Mouse (Mus musculus): ENCODE measurements around the gene Ccdc102a. TPM values are rescaled to one million over a fixed set of nuclear protein-coding genes. Genes with fewer than 3 reads are reported as not detected.

The Ccdc102a gene
- 0.36 to 1.1 TPM (median 0.69 TPM) in 4 replicates for total RNA-seq (2023; ENCODE audit: inconsistent age)

DNA sequence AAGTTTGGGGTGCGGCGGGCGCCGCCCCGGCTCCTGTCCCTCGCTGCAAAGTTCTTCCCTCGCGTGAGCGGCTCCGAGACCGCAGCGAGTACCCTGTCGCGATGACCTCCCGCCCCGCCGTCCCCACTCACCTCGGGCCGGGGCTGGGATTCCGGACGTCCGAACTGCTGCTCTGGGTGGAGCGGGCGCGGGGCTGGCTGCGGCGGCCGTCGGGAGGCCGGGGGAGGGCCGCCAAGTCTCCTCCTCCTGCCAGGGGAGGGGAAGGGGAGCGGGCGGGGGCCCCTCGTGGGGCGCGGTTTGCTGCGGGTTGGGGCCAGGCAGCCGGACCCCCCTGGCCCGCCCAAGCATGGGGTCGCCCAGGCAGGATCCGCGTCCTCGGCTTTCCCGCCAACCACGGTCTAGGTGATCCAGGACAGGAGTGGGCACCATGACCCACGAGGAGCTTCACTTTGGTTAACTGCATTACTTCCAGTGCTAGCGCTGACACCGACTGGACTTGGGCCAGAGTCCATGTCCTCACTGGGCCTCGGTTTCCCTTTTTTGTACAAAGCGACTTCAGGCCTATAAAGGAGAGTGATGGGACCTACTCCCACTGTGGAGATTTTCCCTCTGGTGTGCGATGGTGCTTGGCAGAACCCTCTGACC is at the start of gene Ccdc102a:
Gene Ccdc102a (minus strand): TSS at position 248 of the 645 bp plus-strand sequence.

DNA sequence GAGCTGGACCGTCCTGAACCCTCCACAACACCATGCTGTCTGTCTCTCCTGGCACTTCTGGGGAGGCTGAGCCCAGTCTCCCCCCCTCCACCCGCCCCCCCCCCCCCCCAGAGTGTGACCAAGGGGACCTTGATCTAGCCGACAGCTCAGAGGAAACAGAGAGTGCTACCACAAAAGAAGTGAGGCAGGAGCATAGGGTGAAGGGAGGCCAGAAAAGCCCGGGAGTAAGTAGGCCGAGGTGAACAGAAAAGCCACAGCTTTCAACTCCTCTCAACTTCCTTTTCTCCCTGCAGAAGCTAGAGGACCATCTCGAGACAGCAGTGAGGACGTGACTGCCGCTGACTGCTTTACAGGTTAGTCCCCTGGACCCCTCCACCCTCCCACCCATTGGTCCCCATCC is 5.5 kb upstream of the Ccdc102a start, which contains the start of gene Adgrg5:
Gene Adgrg5 (plus strand): TSS at position 290 of the 400 bp plus-strand sequence.

DNA sequence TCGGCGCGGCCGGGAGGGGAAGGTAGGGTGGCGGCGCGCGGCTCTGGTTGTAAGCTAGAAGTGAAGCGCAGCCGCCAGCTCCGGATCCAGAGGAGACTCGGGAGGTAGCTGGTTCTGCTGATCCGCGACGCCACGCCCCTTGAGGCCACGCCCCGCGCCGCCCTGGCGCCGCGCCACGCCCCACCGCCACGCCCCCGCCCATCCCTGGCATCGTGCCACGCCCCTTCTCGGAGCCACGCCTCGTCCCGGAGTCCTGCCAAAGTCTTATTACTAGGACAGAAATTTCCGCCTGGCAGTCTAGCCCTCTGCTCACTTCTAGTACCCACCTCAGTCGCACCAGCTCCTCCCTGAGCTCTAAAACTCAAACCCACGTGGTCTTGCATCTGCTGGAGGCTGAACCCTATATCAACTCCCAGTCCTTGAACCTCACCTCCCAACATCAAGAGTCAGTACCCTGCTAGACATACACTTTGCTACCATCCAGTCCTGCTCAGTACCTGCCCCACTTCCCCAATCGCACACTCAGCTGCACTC is 41.6 kb downstream of the Ccdc102a start, which contains the start of gene Dok4:
Gene Dok4 (minus strand): TSS at position 134 of the 534 bp plus-strand sequence.

DNA sequence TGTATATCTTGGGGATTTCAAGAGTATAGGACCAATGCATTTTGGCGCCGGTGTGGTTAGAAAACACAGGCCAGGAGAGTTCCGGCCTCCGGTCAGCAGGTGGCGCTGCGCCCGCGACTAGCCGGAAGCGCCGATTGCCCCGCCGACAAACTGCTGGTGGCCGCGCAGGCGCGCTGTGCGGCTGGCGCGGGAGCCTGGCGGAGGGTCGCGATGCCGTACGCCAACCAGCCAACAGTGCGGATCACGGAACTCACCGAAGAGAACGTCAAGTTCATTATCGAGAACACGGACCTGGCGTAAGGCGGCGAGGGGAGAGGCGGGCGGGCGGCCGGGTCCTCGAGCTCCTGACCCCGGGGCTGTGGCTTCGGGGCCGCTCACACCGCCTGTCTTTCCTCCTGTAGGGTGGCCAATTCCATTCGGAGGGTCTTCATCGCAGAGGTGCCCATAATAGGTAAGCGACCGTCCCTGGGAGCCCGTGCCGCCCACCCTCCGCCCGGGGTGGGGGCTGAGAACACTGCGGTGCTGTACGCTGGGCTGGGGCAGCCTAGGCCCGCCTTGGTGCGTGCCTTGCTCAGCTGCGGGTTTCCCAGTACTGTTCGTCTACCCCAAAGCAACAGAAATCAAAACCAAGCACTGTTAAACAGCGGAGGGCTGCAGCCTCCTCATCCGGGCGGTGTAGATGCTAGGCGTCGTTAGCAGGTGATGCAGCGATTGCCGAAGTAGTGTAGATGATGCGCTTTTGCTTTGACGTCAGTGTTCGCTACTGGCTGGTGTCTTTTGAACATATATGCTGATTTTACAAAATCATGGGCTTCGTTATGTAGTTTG is 60.3 kb downstream of the Ccdc102a start, which contains the start of gene Polr2c:
Gene Polr2c (plus strand): TSS at position 105 of the 828 bp plus-strand sequence.

Other genes starting within 250 kb of the Ccdc102a start
- not detected in 4 replicates for gene Pllp, start 221.8 kb downstream of the Ccdc102a start, total RNA-seq (2023; ENCODE audit: inconsistent age)
- 0.48 to 0.51 TPM in 2 of 4 replicates, not detected in the others for gene Ccl22, start 172.5 kb downstream of the Ccdc102a start, total RNA-seq (2023; ENCODE audit: inconsistent age)
- not detected in 4 replicates for gene Cx3cl1, start 146.1 kb downstream of the Ccdc102a start, total RNA-seq (2023; ENCODE audit: inconsistent age)
- not detected in 4 replicates for gene Ccl17, start 107.6 kb downstream of the Ccdc102a start, total RNA-seq (2023; ENCODE audit: inconsistent age)
- 29.0 to 34.4 TPM (median 32.9 TPM) in 4 replicates for gene Coq9, start 79.8 kb downstream of the Ccdc102a start, total RNA-seq (2023; ENCODE audit: inconsistent age)
- gene Ciapin1, start 79.7 kb downstream of the Ccdc102a start, total RNA-seq (2023; ENCODE audit: inconsistent age): 50.3 to 64.6 TPM (median 51.7 TPM) in 4 replicates
- 49.2 to 66.0 TPM (median 53.7 TPM) in 4 replicates for gene Polr2c, start 60.6 kb downstream of the Ccdc102a start, total RNA-seq (2023; ENCODE audit: inconsistent age)
- 1.6 to 3.0 TPM (median 2.3 TPM) in 4 replicates for gene Dok4, start 41.8 kb downstream of the Ccdc102a start, total RNA-seq (2023; ENCODE audit: inconsistent age)
- gene Adgrg5, start 5.6 kb upstream of the Ccdc102a start, total RNA-seq (2023; ENCODE audit: inconsistent age): 0.77 to 2.3 TPM (median 0.96 TPM) in 4 replicates
- gene Adgrg1, start 56.7 kb upstream of the Ccdc102a start, total RNA-seq (2023; ENCODE audit: inconsistent age): 3.8 to 6.7 TPM (median 6.2 TPM) in 4 replicates
- 0.42 TPM in 2 of 4 replicates, not detected in the others for gene Adgrg3, start 99.6 kb upstream of the Ccdc102a start, total RNA-seq (2023; ENCODE audit: inconsistent age)
- gene Drc7, start 137.0 kb upstream of the Ccdc102a start, total RNA-seq (2023; ENCODE audit: inconsistent age): not detected in 4 replicates
- 16.8 to 21.7 TPM (median 21.2 TPM) in 4 replicates for gene Katnb1, start 163.1 kb upstream of the Ccdc102a start, total RNA-seq (2023; ENCODE audit: inconsistent age)

All from B cell, adult (primary cell).